Mouse (Mus musculus): ENCODE results near the gene Apoc4.

Gene Apoc4

DNA sequence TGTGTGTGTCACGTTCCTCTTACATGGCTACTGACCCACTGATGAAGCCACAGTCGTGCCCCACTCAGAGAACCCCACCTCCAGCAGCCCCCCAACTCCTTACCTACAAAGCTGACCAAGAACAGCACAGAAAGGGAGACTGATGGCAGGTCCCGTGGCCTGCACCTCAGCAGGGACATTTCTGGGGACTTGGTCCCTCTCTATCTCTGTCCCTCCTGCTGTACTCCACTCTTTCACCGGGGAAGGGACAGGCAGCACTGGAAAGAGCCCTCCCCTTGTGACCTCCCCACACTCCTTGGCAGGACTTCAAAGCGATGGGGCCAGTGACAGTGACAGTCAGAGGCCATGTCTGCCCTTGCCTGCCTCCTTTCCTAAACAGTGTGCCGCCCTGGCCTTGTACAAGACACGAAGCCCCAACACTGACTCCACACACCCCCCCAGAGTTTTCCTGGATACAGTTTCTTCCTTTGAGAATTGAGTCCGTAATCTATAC is at the start of gene Apoc4, which contains the start of gene Gm44805:
TSS of gene Apoc4 (minus strand) at position 278 of the 493 bp plus-strand sequence.
TSS of gene Gm44805 (minus strand) at position 222 of the 493 bp plus-strand sequence.
- no peak for DNase-seq (ENCODE audit: low read depth, low spot score)

DNA sequence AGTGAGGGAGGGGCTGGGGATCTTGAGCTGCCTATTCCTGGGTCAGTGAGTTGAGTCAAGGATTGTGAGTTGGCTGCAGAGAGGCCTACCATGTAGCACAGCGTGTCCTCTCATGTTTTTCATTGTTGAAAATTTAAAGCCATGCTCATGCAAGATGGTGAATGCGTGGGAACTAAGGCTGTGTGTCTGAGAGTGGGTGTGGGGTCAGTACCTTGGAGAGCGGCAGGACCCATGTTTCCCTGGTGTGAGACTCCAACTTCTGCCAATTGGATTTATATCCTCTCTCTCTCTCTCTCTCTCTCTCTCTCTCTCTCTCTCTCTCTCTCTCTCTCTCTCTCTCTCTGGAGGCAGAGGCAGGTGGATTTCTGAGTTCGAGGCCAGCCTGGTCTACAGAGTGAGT is 45.3 kb upstream of the Apoc4 start:
- no peak for DNase-seq (ENCODE audit: low read depth, low spot score)

- DNase-seq (ENCODE audit: low read depth, low spot score), result no peak
Measured at GRCm38 (mm10) chr7:19724167-19724566, 42.9 kb upstream of the Apoc4 start.

GRCm38 (mm10) chr7:19722754-19723195 is 41.5 kb upstream of the Apoc4 start:
- no peak for DNase-seq (ENCODE audit: low read depth, low spot score)

DNA sequence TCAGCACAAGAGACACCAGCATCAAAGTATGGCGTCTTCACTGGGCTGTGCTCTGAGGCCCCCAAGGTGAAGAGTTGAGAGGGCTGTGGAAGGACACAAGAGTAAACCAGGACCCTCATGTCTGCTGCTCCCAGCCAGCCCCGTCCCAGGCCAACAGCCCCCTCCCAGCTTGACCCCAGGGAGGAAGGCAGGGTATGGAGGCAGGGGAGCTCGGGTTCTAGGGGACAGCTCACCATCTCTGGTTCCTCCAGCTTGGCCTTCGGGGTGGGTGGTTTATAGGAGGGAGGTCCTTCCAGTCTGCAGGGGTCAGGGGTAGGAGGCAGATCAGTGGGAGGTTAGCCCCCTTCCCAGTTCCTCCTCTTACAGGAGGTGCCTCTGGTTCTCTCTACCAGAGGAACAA is 37.9 kb upstream of the Apoc4 start:
- DNase-seq (ENCODE audit: low read depth, low spot score), result no peak

DNA sequence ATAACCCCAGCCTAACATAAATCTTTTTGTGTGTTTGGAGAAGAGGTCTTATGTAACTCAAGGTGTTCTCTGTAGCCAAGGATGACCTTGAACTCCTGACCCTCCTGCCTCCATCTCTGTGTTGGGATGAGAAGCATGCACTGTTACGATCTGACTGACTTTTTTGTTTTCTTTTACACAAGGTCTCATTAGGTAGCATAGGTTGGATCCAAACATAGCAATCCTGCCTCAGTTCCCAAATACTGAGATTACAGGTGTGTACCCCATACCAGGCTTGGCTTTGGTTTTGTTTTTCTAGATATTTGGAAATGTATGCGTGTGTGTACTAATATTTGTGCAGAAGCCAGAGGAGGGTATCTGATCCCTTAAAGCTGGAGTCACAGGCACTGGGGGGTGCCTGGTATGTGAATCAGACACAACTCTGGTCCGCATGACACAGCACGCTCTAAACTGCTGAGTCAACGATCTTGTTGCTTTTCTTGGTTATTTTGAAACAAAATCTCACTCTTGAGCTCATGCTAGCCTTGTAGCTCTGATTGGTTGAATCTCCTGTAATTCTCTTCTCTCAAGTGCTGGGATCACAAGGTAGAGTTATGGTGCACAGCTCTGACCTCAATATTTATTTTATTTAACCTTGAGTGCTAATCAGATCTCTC is 37.1 kb upstream of the Apoc4 start:
- DNase-seq (ENCODE audit: low read depth, low spot score), result no peak

DNA sequence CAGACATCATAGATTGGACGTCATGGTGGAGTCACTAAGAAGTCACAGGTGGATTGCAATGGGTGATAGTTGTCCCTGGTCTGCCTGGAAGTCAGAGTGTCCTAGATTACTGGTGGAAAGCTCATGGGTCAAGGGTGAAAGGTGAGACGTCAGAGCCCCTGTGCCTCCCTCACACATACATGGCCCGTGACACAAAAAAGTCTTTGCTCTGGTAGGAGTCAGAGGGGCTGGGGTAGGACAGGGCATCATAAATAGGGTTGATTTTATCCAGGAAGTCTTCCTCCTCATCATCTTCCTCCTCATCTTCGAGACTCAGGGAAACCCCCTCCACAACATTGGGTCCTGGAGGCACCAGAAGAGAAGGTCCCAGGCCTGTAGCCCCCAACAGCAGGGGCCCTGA is 36.1 kb upstream of the Apoc4 start:
- no peak for DNase-seq (ENCODE audit: low read depth, low spot score)

DNA sequence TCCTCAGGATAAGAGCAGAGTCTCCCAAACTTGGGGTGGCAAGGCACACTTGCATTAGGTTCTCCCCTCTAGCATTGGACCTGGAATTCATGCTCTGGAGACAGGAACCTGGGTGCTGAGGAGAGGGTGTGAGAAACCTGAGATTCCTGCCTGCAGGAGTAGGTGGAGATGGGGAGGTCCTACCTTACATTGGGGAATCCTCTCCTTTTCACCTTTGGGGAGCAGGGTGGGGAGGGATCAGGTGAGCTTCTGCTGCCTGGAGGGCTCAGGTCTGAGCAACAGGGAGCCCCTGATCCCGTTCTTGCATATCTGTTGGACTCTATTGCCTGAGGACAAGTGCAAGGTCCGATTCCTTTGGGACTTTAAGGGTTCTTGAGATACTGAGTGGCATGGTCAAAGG is 35.5 kb upstream of the Apoc4 start:
- no peak for DNase-seq (ENCODE audit: low read depth, low spot score)

- no peak for DNase-seq (ENCODE audit: low read depth, low spot score)
Measured at GRCm38 (mm10) chr7:19716055-19716682, 34.9 kb upstream of the Apoc4 start.

DNA sequence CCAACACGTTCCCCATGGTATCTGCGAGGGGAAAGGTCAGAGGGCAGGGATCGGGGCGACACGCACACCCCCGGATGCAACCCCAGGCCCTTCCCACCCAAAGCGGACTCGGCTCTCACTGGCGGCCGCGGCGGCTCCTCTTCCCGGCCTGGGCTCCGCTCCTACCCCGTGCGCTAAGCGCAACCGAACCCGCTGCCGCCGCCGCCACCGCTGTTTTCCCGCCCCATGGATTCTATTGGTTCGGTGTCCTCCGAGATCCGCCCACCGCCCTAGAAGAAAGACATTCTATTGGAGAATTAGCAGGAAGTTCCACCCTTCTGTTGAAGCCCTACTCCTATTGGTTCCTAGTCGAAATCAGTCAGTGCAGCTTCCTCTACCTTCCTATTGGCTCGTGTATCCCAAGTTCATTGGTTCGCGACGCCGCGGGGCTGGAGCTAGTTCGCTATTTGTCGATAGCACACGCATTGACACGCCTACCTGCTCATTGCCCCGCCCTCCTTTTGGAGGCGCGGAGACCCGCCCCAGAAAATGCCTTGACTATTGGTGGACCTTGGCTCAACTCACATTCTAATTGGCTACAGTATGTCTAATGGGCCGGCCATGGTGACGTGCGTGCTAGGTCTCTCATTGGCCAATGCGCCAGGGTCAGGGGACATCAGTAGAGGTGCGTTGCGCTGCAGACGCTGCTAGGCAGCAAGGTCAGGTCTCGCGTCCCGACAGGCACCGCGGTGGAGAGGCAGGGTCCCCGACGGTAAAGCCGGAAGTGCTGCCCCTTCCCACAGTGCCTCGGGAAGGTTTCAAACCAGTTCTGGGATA is 34.2 kb upstream of the Apoc4 start, which contains the start of gene Tomm40:
TSS of gene Tomm40 (minus strand) at position 200 of the 816 bp plus-strand sequence.
- DNase-seq (ENCODE audit: low read depth, low spot score), result peak; percentile 100

DNA sequence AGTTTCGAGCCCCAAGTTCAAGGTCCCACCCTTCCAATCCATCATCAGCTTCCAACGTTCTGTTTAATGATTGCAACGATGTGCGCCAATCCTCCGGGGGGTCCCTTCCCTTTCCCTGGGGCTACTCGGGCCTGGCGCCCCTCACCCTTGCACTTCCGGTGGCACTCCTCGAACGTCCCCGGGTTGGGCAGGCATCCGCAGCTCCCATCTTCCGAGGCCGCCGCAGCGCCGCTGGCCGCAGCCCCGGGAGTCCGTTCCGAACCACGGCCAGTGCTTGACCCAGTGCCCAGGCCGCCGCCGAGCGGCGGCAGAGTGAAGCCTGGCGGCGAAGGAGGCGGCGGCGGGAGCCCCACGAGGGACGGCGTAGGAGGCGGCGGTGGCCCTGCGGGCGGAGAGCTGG is 33.6 kb upstream of the Apoc4 start:
- no peak for DNase-seq (ENCODE audit: low read depth, low spot score)

DNA sequence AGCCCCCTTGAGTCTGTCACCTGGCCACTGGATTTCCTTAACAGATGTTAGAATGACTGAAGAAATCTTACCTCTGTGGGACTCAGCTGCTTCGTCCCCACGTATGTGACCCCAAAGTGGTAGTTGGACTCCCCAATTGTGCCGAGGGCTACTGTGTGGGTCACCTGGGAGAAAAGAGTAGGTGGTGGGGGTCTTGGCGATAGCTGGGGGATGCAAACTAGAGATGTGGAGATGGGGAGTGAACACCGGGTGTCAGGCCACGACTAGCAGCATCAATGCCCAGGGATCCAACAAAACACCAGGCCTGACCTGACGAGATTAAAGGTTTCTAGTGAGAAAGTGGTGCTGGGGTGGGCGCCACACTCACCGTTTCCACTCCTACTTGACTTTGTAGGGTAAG is 32.3 kb upstream of the Apoc4 start:
- DNase-seq (ENCODE audit: low read depth, low spot score), result no peak

- DNase-seq (ENCODE audit: low read depth, low spot score), result peak; percentile 53
Measured at GRCm38 (mm10) chr7:19713196-19713595, 31.9 kb upstream of the Apoc4 start.

- peak; percentile 45 for DNase-seq (ENCODE audit: low read depth, low spot score)
Measured at GRCm38 (mm10) chr7:19712414-19712813, 31.1 kb upstream of the Apoc4 start.

- no peak for DNase-seq (ENCODE audit: low read depth, low spot score)
Measured at GRCm38 (mm10) chr7:19710650-19711049, 29.4 kb upstream of the Apoc4 start.

GRCm38 (mm10) chr7:19705271-19705670 is 24.0 kb upstream of the Apoc4 start:
- no peak for DNase-seq (ENCODE audit: low read depth, low spot score)

- no peak for DNase-seq (ENCODE audit: low read depth, low spot score)
Measured at GRCm38 (mm10) chr7:19704475-19704874, 23.2 kb upstream of the Apoc4 start.

DNA sequence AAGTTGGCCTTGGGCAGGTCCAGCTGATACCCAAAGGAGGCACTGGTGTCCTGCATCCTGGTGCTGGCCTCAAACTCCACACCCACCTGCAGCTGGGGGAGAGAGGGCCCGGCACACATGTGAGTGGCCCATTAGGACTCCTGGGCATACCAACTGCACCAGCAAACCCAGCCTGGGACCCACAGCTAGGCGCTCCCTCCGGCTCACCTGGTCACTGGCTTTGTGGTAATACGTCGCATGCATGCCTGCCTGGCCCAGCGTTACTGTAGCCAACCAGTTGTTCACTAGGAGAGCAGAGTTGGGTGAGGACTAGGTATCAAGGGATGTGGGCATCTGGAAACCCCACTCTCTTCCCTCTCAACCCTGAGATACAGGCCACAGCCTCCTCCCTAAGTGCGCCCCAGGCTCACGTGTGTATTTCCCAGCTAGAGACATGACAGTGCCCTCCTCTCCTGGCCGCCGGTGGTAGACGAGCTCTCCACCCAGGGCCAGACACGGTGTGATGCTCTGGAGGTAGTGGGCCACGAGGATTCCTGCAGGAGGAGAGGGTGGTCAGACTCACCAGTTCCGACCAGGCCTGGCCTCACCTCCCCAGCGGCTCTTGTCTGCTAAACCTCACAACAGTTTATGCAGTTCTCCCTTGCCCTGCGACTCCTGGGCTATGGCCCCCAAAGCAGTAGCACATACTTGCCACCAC is 21.7 kb upstream of the Apoc4 start:
- no peak for DNase-seq (ENCODE audit: low read depth, low spot score)

DNA sequence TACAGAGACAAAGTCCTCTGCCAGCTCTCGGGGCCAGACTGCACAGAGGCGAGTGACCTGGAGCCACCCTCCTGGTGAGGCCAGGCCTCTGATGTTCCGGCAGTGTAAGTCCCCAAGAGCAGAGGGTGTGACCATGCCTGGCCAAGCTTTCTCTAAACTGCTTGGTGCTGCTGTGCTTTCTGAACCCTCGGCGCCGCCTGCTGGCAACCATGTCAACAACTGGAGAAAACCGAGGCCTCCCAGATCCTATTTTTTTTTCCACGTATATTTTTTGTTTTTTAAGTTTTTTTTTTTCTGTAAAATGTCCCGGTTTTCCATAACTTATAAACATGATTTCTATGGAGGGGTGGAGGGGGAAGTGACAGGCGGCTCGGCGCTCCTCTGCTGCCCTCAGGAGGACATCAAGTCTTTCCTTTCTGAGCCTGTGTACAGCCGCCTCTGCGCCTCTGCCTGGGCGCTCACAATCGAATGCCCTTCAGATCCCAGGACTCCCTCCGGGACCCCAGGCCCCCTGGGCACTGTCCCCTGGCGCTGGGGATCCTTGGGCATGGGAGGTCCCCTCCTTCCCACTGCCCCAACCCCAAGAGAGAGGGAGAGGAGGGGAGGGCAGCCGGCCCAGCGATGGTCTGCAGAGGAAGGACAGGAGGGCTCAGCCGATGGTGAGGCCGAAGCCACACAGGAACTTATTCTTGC is 19.9 kb upstream of the Apoc4 start:
- DNase-seq (ENCODE audit: low read depth, low spot score), result peak; percentile 76

- DNase-seq (ENCODE audit: low read depth, low spot score), result no peak
Measured at GRCm38 (mm10) chr7:19700299-19701068, 19.2 kb upstream of the Apoc4 start.

Data from brain, adult 2 months (tissue).